Mouse (Mus musculus) testis, adult 2 months (tissue): Measurements from ENCODE around the gene Serpina1e.

Experiments
- CTCF ChIP-seq: fragments of 200-500 bp; IDR thresholded peaks from 2 replicates; pipeline ENCODE4 v1.5.1; 2012; ENCODE audit warnings: low read depth, mild to moderate bottlenecking, inconsistent platforms, low read length, moderate library complexity; ENCODE audit not compliant: control insufficient read depth, insufficient read depth, insufficient replicate concordance
- POLR2A ChIP-seq: fragments of 200-500 bp; IDR thresholded peaks from 2 replicates; pipeline ENCODE4 v1.6.1; 2012; ENCODE audit warnings: low read depth, mild to moderate bottlenecking, inconsistent platforms, low read length, moderate library complexity; ENCODE audit not compliant: control insufficient read depth

DNA sequence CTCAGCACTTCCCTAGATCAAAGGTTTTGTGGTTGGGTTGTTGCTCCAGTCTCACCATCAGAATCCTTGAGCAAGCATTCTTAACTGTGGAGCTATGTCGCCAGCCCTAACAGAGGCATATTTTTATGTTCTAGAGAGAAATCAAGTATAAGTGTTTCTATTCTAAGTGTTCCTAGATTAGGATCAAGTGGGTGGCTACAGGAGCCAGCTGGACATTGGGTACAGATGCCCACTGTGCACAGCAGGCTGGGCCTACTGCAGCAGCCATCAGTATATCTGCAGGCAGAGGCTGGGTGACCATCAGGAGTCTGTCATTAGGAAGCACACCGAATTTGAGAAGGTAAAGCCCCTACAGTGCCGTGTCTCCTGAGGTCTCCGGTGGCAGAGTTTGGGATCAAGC, 12.3 kb upstream of the Serpina1e start:
- TF ChIP-seq POLR2A (no peak), CTCF (no peak)
